Mouse (Mus musculus) heart, embryonic 14.5 days (tissue): Measurements from ENCODE around the gene Hand1. TPM values are rescaled to one million over a fixed set of nuclear protein-coding genes. Genes with fewer than 3 reads are reported as not detected.

Source experiments
- ATAC-seq: fragments of 200-750 bp; cut with Nextera tagmentation; 2 replicates; pipeline ENCODE4 v1.8.0; 2017; ENCODE audit warnings: low read depth, moderate TSS enrichment; ENCODE audit not compliant: insufficient number of reproducible peaks, insufficient read depth, low FRiP score
- H3K27ac ChIP-seq, 2 experiments: fragments of 200-500 bp in 1 of 2; fragments of 300-500 bp in 1 of 2; sonication (generic) in 1 of 2; replicated peaks in 1 of 2; 2 replicates each; pipeline ENCODE4 v1.5.1; 2012 to 2014; ENCODE audit warnings: low read depth in 2 of 2, low read length in 2 of 2, control low read depth in 1 of 2, mild to moderate bottlenecking in 1 of 2, mixed read lengths in 1 of 2; ENCODE audit not compliant: control insufficient read depth in 1 of 2, insufficient read depth in 1 of 2
- H3K27me3 ChIP-seq: fragments of 300-500 bp; sonication (generic); 2 replicates; pipeline ENCODE4 v1.6.1; 2014; ENCODE audit warnings: mild to moderate bottlenecking, low read length, control low read depth; ENCODE audit not compliant: control insufficient read depth, insufficient read depth
- H3K36me3 ChIP-seq: fragments of 300-500 bp; sonication (generic); 2 replicates; pipeline ENCODE4 v1.6.1; 2014; ENCODE audit warnings: mild to moderate bottlenecking, control low read depth, low read length, mixed read lengths; ENCODE audit not compliant: control insufficient read depth, insufficient read depth
- H3K4me1 ChIP-seq, 2 experiments: fragments of 200-500 bp in 1 of 2; fragments of 300-500 bp in 1 of 2; sonication (generic) in 1 of 2; 2 replicates each; pipeline ENCODE4 v1.6.1; 2012 to 2014; ENCODE audit warnings: low read length in 2 of 2, control low read depth in 1 of 2, mixed read lengths in 1 of 2; ENCODE audit not compliant: control insufficient read depth in 2 of 2, insufficient read depth in 2 of 2
- H3K4me2 ChIP-seq: fragments of 300-500 bp; sonication (generic); 2 replicates; pipeline ENCODE4 v1.6.1; 2014; ENCODE audit warnings: mild to moderate bottlenecking, low read length
- H3K4me3 ChIP-seq, 2 experiments: fragments of 200-500 bp in 1 of 2; fragments of 300-500 bp in 1 of 2; sonication (generic) in 1 of 2; 2 replicates each; pipeline ENCODE4 v1.5.1; 2012 to 2014; ENCODE audit warnings: low read length in 2 of 2, mild to moderate bottlenecking in 2 of 2, control low read depth in 1 of 2, low read depth in 1 of 2, moderate library complexity in 1 of 2; ENCODE audit not compliant: control insufficient read depth in 1 of 2, insufficient read depth in 1 of 2
- H3K9ac ChIP-seq: fragments of 300-500 bp; sonication (generic); 2 replicates; pipeline ENCODE4 v1.6.1; 2014; ENCODE audit warnings: mild to moderate bottlenecking, low read length
- H3K9me3 ChIP-seq: fragments of 300-500 bp; sonication (generic); 2 replicates; pipeline ENCODE4 v1.6.1; 2016; ENCODE audit warnings: low read length, control low read depth; ENCODE audit not compliant: control insufficient read depth
- WGBS: fragments of 180-500 bp; shearing (Covaris S2); extraction: QIAGEN DNeasy Blood & Tissue Kit; methylation state at CpG from one replicate; pipeline ENCODE4 v1.1.7; 2014; 5-methylcytosine and 5-hydroxymethylcytosine counted together
- polyA plus RNA-seq: library from polyadenylated mRNA; unstranded; fragments of >200 nt; fragmentation: Nextera tagmentation; extraction: Ambion mirVana; gene quantifications from 2 replicates; pipeline ENCODE4 v1.2.1, GENCODE M21; 2014

Hand1 gene
- polyA plus RNA-seq, 1 experiment from 2014 or later: 13.0 TPM

- WGBS: under 1% methylated on average over 55 of the region's 66 CpGs
- peak within 1 kb of the TSS; percentile 91 for H3K4me2 ChIP-seq
- peak; percentile 96 for ATAC-seq
Observed at GRCm38 (mm10) chr11:57800971-57801765, 31.4 kb downstream of the Hand1 start, which contains the start of gene Sap30l. TSS of gene Sap30l (plus strand) at chr11:57801637.

GRCm38 (mm10) chr11:57800266-57800951, 32.2 kb downstream of the Hand1 start:
- Histone ChIP-seq H3K4me1 (peaks cover 8 to 22% of the 10 kb centered on the region in 2 experiments), H3K27ac (peak overlapping the region; percentile 79 to 81), H3K36me3 (no peaks in the 10 kb centered on the region), H3K27me3 (no peaks in the 10 kb centered on the region), H3K9me3 (no peaks in the 10 kb centered on the region), H3K4me2 (peak overlapping the region; percentile 91), H3K9ac (peak overlapping the region; percentile 93), H3K4me3 (peak overlapping the region; percentile 75 to 85)
- 13% methylated on average over 22 of the region's 22 CpGs for WGBS
- no peak for ATAC-seq

More at GRCm38 (mm10) chr11:57800971-57801765, 31.4 kb downstream of the Hand1 start, which contains the start of gene Sap30l:
- Histone ChIP-seq H3K9me3 (no peaks in the 10 kb centered on the region), H3K4me1 (peaks cover 8 to 22% of the 10 kb centered on the region in 2 experiments), H3K4me3 (peak within 1 kb of the TSS; percentile 85), H3K27ac (peak within 1 kb of the TSS; percentile 79 to 81), H3K9ac (peak within 1 kb of the TSS; percentile 93), H3K27me3 (no peaks in the 10 kb centered on the region), H3K36me3 (peaks cover 4% of the 10 kb centered on the region; the same call in 1 of the 2 replicates)

GRCm38 (mm10) chr11:57799456-57799855, 33.2 kb downstream of the Hand1 start:
- Histone ChIP-seq H3K4me3 (no peak overlapping the region), H3K27me3 (no peaks in the 10 kb centered on the region), H3K9ac (no peak overlapping the region), H3K4me1 (peaks cover 8 to 22% of the 10 kb centered on the region in 2 experiments), H3K36me3 (no peaks in the 10 kb centered on the region), H3K9me3 (no peaks in the 10 kb centered on the region), H3K27ac (no peak overlapping the region), H3K4me2 (no peak overlapping the region)
- WGBS: 86% methylated on average over 10 of the region's 10 CpGs
- ATAC-seq: no peak

DNA sequence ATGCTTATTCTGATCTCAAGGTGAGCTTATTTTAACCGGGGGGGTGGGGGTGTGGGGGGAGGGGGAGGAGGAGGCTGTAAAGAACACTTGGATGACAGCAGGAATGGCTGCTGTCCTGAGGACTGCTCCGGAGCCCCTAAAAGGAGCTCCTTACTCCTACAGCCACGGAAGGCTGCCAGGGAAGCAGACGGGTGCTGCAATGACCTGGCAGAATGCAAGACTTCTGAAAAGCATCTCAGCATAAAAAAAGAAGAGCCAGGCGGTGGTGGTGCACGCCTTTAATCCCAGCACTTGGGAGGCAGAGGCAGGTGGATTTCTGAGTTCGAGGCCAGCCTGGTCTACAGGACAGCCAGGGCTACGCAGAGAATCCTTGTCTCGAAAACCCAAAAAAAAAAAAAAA, 34.8 kb downstream of the Hand1 start:
- H3K4me3 ChIP-seq: no peak overlapping the region
- H3K27ac ChIP-seq: no peak overlapping the region
- ATAC-seq: no peak
- 80% methylated on average over 9 of the region's 9 CpGs for WGBS
- peaks cover 5 to 11% of the 10 kb centered on the region in 2 experiments for H3K4me1 ChIP-seq
- H3K9ac ChIP-seq: no peak overlapping the region
- no peak overlapping the region for H3K4me2 ChIP-seq
- no peaks in the 10 kb centered on the region for H3K9me3 ChIP-seq
- no peaks in the 10 kb centered on the region for H3K36me3 ChIP-seq
- H3K27me3 ChIP-seq: no peaks in the 10 kb centered on the region

GRCm38 (mm10) chr11:57795086-57795485, 37.5 kb downstream of the Hand1 start:
- Histone ChIP-seq H3K4me1 (0 out of 4 replicates have a peak, but pooled peaks cover 0 to 3% of the 10 kb centered on the region in 2 experiments), H3K27me3 (no peaks in the 10 kb centered on the region), H3K36me3 (no peaks in the 10 kb centered on the region), H3K4me3 (no peak overlapping the region), H3K9me3 (no peaks in the 10 kb centered on the region), H3K9ac (no peak overlapping the region), H3K4me2 (no peak overlapping the region), H3K27ac (no peak overlapping the region)
- 65% methylated on average over 6 of the region's 6 CpGs for WGBS
- no peak for ATAC-seq

DNA sequence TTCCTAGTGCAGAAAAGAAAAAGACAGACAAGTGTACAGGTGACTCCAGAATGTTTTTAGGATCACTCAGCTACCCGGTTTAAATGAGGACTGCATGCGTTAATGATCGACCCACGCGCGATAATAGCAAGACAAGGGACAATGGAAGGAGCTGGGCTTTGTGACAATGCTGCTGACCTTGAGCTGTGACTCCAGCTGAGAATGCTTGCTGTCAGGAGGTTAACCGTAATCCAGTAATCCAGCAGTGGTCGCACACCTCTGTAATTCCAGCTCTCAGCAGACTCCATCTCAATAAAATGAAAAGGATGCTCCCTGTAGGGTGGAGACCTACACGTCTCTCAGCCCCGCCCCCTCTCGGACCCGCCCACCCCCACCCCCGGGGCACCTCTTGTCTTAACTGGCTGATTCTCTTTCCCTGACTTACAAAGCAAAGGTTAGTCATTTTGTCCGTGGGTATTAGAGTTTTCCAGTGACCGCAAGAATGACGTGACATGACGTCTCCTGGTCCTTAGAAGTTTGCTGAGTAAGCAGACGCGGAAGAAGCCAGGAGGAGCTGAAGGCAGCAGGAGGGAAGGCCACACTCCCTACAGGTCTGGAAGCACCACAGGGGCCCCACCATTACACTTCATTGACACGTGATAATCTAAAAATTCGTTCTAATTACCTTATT, 41.6 kb downstream of the Hand1 start:
- no peak overlapping the region for H3K4me3 ChIP-seq
- H3K9me3 ChIP-seq: no peaks in the 10 kb centered on the region
- ATAC-seq: no peak
- H3K27ac ChIP-seq: no peak overlapping the region
- H3K9ac ChIP-seq: no peak overlapping the region
- H3K4me2 ChIP-seq: 0 out of 2 replicates have a peak overlapping the region, but pooled peaks have one; percentile 35
- no peaks in the 10 kb centered on the region for H3K36me3 ChIP-seq
- H3K4me1 ChIP-seq: peaks cover 5 to 9% of the 10 kb centered on the region in 2 experiments; a peak in 2 of 4 replicates
- H3K27me3 ChIP-seq: no peaks in the 10 kb centered on the region
- 25% methylated on average over 21 of the region's 21 CpGs for WGBS

DNA sequence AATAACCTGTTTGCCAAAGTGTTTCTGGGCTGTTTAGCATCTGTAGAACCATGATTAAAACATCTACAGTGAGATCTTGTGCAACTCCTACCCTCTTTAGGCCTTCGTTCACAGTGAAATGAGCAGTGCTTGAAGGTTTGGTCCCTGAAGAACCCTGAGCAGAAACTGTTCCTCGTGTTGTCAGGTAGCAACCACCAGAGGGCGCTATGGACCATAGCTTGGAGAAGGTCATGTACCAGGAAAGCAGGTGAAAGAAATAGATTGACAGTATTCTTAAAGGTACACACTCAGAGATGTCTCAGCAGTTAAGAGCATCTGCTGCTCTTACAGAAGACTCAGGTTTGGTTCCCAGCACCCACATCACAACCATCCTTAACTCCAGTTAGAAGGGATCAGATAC, 44.7 kb downstream of the Hand1 start:
- Histone ChIP-seq H3K27me3 (no peaks in the 10 kb centered on the region), H3K4me1 (peaks cover 5 to 9% of the 10 kb centered on the region in 2 experiments; a peak in 2 of 4 replicates), H3K36me3 (peaks cover 5% of the 10 kb centered on the region; the same call in 1 of the 2 replicates), H3K9me3 (no peaks in the 10 kb centered on the region), H3K9ac (no peak overlapping the region), H3K4me3 (no peak overlapping the region), H3K27ac (no peak overlapping the region), H3K4me2 (no peak overlapping the region)
- no peak for ATAC-seq
- WGBS: 31% methylated on average over 3 of the region's 3 CpGs
